In genomic region chr8:119777765-119778164, GRCm38 (mm10) we compare ENCODE assay signal across 7 mouse cellular contexts. TPM values are rescaled to one million over a fixed set of nuclear protein-coding genes. Genes with fewer than 3 reads are reported as not detected.
DNase-seq lines count a peak whose midpoint lies in the region; ATAC-seq lines count a peak whose summit lies in the region.

No protein-coding gene starts in this region.

- no peaks in the 10 kb centered on the region for H3K9me3 ChIP-seq in kidney, embryonic 16.5 days (ENCODE audit: low read length)
- H3K9me3 ChIP-seq in forebrain, embryonic 13.5 days (replicated peaks), result no peaks in the 10 kb centered on the region
- no peaks in the 10 kb centered on the region for H3K9me3 ChIP-seq in liver, embryonic 13.5 days (replicated peaks)
- H3K9me3 ChIP-seq in neural tube, embryonic 15.5 days (replicated peaks), result no peaks in the 10 kb centered on the region

- peak overlapping the region; percentile 86 for H3K27ac ChIP-seq in kidney, embryonic 16.5 days (ENCODE audit: low read length)
- H3K27ac ChIP-seq in brown adipose tissue, adult 24 weeks (replicated peaks; ENCODE audit: low read depth, low read length), result peak overlapping the region; percentile 79
- peak overlapping the region; percentile 75 for H3K27ac ChIP-seq in forebrain, embryonic 13.5 days
- peak overlapping the region; percentile 15; the same call in 1 of the 2 replicates for H3K27ac ChIP-seq in liver, embryonic 13.5 days
- H3K27ac ChIP-seq in neural tube, embryonic 15.5 days (replicated peaks), result peak overlapping the region; percentile 90

- WGBS in kidney, embryonic 16.5 days, result 10% methylated on average over 7 of the region's 7 CpGs
- 21% methylated on average over 7 of the region's 7 CpGs for WGBS in forebrain, embryonic 13.5 days
- WGBS in liver, embryonic 13.5 days (ENCODE audit: insufficient replicate concordance), result 33% methylated on average over 7 of the region's 7 CpGs
- WGBS in neural tube, embryonic 15.5 days, result 19% methylated on average over 7 of the region's 7 CpGs

- H3K27me3 ChIP-seq in kidney, embryonic 16.5 days (ENCODE audit: insufficient read depth, low read length), result no peaks in the 10 kb centered on the region
- H3K27me3 ChIP-seq in forebrain, embryonic 13.5 days, result no peaks in the 10 kb centered on the region; the same call in 1 of the 2 replicates
- no peaks in the 10 kb centered on the region for H3K27me3 ChIP-seq in liver, embryonic 13.5 days
- no peaks in the 10 kb centered on the region for H3K27me3 ChIP-seq in neural tube, embryonic 15.5 days (replicated peaks)

- DNase-seq in kidney, adult 11 months, result no peak
- no peak for DNase-seq in liver, embryonic 13.5 days
- no peak for DNase-seq in T-cell, adult 2 months (ENCODE audit: low spot score)

- ATAC-seq in kidney, embryonic 16.5 days (ENCODE audit: low FRiP score, low TSS enrichment), result peak; percentile 16
- ATAC-seq in forebrain, embryonic 13.5 days, result no peak
- no peak for ATAC-seq in liver, embryonic 13.5 days (ENCODE audit: low read depth)
- no peak; the same call in 1 of the 2 replicates for ATAC-seq in neural tube, embryonic 15.5 days (ENCODE audit: low FRiP score)

- H3K4me3 ChIP-seq in kidney, embryonic 16.5 days (ENCODE audit: low read length), result peak overlapping the region; percentile 67
- peak overlapping the region; percentile 72 for H3K4me3 ChIP-seq in brown adipose tissue, adult 24 weeks (ENCODE audit: insufficient read depth, low read depth, low read length)
- H3K4me3 ChIP-seq in forebrain, embryonic 13.5 days, result peak overlapping the region; percentile 58
- H3K4me3 ChIP-seq in liver, embryonic 13.5 days (replicated peaks), result peak overlapping the region; percentile 68
- peak overlapping the region; percentile 67 for H3K4me3 ChIP-seq in neural tube, embryonic 15.5 days (replicated peaks)

- H3K4me2 ChIP-seq in kidney, embryonic 16.5 days (replicated peaks; ENCODE audit: low read depth, low read length), result peak overlapping the region; percentile 89
- peak overlapping the region; percentile 90 for H3K4me2 ChIP-seq in forebrain, embryonic 13.5 days
- peak overlapping the region; percentile 81 for H3K4me2 ChIP-seq in liver, embryonic 13.5 days
- H3K4me2 ChIP-seq in neural tube, embryonic 15.5 days, result peak overlapping the region; percentile 93

- no peaks in the 10 kb centered on the region for H3K36me3 ChIP-seq in kidney, embryonic 16.5 days (ENCODE audit: insufficient read depth, low read length)
- 0 out of 2 replicates have a peak, but pooled peaks cover 6% of the 10 kb centered on the region for H3K36me3 ChIP-seq in forebrain, embryonic 13.5 days (ENCODE audit: poor library complexity, severe bottlenecking)
- H3K36me3 ChIP-seq in liver, embryonic 13.5 days, result no peaks in the 10 kb centered on the region
- H3K36me3 ChIP-seq in neural tube, embryonic 15.5 days, result no peaks in the 10 kb centered on the region

- H3K9ac ChIP-seq in kidney, embryonic 16.5 days (replicated peaks; ENCODE audit: low read length), result peak overlapping the region; percentile 86
- H3K9ac ChIP-seq in forebrain, embryonic 13.5 days, result peak overlapping the region; percentile 80
- peak overlapping the region; percentile 76 for H3K9ac ChIP-seq in liver, embryonic 13.5 days
- H3K9ac ChIP-seq in neural tube, embryonic 15.5 days (replicated peaks), result peak overlapping the region; percentile 79

- peaks cover 23% of the 10 kb centered on the region for H3K4me1 ChIP-seq in kidney, embryonic 16.5 days (ENCODE audit: insufficient read depth, low read length)
- 0 out of 2 replicates have a peak, but pooled peaks cover 3% of the 10 kb centered on the region for H3K4me1 ChIP-seq in brown adipose tissue, adult 24 weeks (ENCODE audit: control insufficient read depth, insufficient read depth, insufficient read length, low read length)
- H3K4me1 ChIP-seq in forebrain, embryonic 13.5 days, result peaks cover 20% of the 10 kb centered on the region
- H3K4me1 ChIP-seq in liver, embryonic 13.5 days (replicated peaks), result peaks cover 21% of the 10 kb centered on the region
- H3K4me1 ChIP-seq in neural tube, embryonic 15.5 days, result peaks cover 29% of the 10 kb centered on the region

RNA-seq across cellular contexts. Expression of gene Tldc1, which starts 0.5 kb away (rescaled TPM):
- 16.5 and 19.7 TPM in 2 replicates for polyA plus RNA-seq in kidney, embryonic 16.5 days (2015; fragmentation: Nextera tagmentation; extraction: Ambion mirVana)
- polyA plus RNA-seq in brown adipose tissue, adult 24 weeks (2012; ENCODE audit: insufficient read depth, insufficient read length, missing spikeins), result 1.7 and 3.4 TPM in 2 replicates
- polyA plus RNA-seq in forebrain, embryonic 13.5 days (2015; fragmentation: Nextera tagmentation; extraction: Ambion mirVana), result 11.6 and 14.4 TPM in 2 replicates
- polyA plus RNA-seq in liver, embryonic 13.5 days (2015; fragmentation: Nextera tagmentation; extraction: Ambion mirVana), result 4.3 and 4.5 TPM in 2 replicates
- polyA plus RNA-seq in neural tube, embryonic 15.5 days (2015; fragmentation: Nextera tagmentation; extraction: Ambion mirVana), result 10.0 and 12.0 TPM in 2 replicates

Comparison
In these comparisons a context has a peak if more than half of its experiments do, and no peak if none do; other contexts are left out.
1. H3K27ac ChIP-seq: peak in every context shown above with its lines; median percentile 90 in neural tube, embryonic 15.5 days; 86 in kidney, embryonic 16.5 days; 79 in brown adipose tissue, adult 24 weeks; 75 in forebrain, embryonic 13.5 days; 15 in liver, embryonic 13.5 days.